Mouse (Mus musculus) c-Kit-negative CD71-positive TER-119-positive erythroid progenitor cells, embryonic 14.5 days (primary cell): ENCODE measurements around the gene Gm5724.

Experiments used
- DNase-seq: peaks from one replicate; pipeline ENCODE4 v3.0.0-alpha.2; 2013; ENCODE audit warnings: low read depth, low spot score

The Gm5724 gene

DNA sequence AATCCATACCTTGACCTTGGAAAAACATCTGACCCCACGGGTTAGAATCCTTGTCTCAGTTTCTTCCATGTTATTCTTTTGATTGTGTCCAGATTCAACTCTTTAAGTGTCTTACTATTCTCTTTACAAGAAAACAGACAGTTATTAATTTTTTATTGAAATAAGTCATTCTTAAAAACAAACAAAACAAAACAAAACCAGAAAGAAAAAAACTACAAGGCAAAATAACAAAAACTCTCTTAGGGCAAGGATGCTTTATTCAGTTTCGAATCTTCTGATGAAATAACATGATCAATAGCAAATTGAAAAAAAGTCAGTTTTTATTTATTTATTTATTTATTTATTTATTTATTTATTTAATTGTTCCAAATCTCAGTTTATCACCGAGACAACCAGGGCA lies at the start of gene Gm5724:
Gene Gm5724 (minus strand): TSS at position 101 of the 400 bp plus-strand sequence.
- no peak for DNase-seq

DNA sequence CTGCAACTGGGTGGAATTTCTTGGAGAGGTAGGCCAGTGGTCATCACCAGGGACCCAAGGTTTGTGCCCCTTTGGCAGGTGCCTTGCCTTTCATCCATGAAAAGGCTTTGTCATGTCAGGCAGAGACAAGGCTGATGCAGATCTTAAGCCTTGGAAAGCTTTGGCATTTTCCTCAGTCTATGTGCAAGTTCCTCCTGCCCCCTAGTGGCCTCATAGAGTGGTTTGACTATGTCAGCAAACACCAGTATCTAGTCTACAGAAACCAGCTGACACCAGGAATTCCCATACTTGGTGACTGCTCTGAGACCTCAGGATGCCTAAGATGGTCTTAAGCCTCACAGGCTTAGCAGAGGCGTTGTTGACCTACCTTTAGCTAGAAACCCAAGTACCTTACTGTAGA lies 24.2 kb upstream of the Gm5724 start:
- no peak for DNase-seq

DNA sequence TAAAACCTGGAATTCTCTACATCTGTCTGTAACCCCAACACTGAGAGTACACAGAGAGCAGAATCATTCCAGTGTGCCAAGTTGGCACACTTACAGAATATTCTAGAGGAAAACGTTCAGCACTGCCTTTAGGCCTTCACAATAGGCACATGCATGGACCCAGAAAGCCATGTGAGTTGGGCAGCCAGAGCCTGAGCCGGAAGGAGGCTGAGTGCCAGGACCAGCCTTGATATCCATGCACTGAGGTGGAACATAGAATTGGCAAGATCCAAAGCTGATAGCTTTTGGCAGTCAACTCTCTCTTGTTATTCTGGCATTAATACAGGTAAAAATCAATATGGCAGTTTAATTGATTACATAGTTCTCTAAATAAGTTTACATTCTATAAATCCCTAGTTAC lies 866 bp upstream of the Gm5724 start:
- no peak for DNase-seq

DNA sequence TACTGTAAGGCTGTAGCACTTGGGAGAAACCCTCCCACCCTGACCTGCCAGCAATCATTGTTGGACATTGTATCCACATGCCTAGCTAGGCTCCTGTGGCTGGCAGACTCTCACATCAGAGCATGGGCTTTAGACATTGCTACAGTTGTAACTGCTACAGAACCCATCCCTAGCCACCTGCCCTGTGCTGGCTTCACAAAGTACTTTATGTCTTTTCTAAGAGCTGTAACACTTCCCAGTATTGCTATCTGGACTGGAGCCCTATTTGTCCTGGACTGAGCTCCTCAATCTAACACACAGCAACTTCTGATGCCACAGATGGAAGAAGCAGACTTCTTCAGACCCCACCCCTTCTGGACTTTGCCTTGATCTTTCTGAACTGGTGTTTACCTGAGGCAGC lies 82.4 kb downstream of the Gm5724 start:
- DNase-seq, result no peak

DNA sequence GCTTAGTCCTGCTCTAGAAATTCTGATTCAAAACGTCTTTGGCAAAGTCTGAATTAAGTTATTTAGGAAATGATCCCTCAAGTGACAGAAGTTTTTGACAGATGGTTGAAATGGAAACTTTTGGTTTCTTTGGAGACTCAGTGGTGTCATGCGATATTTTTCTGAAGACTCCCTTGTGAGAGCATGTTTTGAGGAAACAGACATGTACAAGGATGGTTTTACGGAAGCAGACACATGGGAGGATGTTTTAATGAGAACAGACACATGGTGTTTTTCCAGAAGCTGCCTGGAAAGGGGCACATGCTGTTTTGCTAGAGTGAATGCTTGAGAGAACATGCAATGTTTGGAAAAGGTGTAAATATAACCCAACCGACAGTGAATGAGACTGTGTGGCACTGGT lies 86.6 kb downstream of the Gm5724 start:
- DNase-seq, result no peak
